Mouse (Mus musculus): ENCODE results near the gene Gabrb1.

GRCm38 (mm10) chr5:72150870-72151269, 493.0 kb downstream of the Gabrb1 start:
- no peak for TF ChIP-seq CTCF (IDR thresholded peaks at IDR 0.05; ENCODE audit: low read depth, low read length)
- no peak for TF ChIP-seq POLR2A (IDR thresholded peaks at IDR 0.05; ENCODE audit: insufficient read depth, low read length)
- TF ChIP-seq EP300 (IDR thresholded peaks at IDR 0.05; ENCODE audit: insufficient read depth, low read depth, low read length) = no peak
